Mouse (Mus musculus) MEL (cell line): ENCODE measurements around the gene Fam166b.
A peak's percentile ranks its signal among the peaks of the same experiment; 100 is the strongest.

ENCODE experiments used
- CTCF ChIP-seq, 3 experiments: IDR thresholded peaks in 2 of 3; conservative IDR thresholded peaks in 1 of 3; 2 replicates each; pipeline ENCODE4 v1.5.1; 2011 to 2012; ENCODE audit warnings: low read length in 3 of 3, low read depth in 2 of 3, mild to moderate bottlenecking in 2 of 3, improper control_type of control experiment in 1 of 3, inconsistent platforms in 1 of 3, mixed read lengths in 1 of 3, moderate library complexity in 1 of 3; ENCODE audit not compliant: control insufficient read depth in 1 of 3, insufficient read depth in 1 of 3, poor library complexity in 1 of 3, severe bottlenecking in 1 of 3
- HCFC1 ChIP-seq: IDR thresholded peaks from 2 replicates; pipeline ENCODE4 v1.6.1; 2012; ENCODE audit warnings: low read depth, mild to moderate bottlenecking, inconsistent platforms, low read length, improper control_type of control experiment, moderate library complexity
- KAT2A ChIP-seq: conservative IDR thresholded peaks from 2 replicates; pipeline ENCODE4 v1.6.1; 2012; ENCODE audit warnings: low read depth, low read length, improper control_type of control experiment, inconsistent platforms
- MAFK ChIP-seq: IDR thresholded peaks from 2 replicates; pipeline ENCODE4 v1.6.1; 2011; ENCODE audit warnings: low read depth, mild to moderate bottlenecking, low read length, improper control_type of control experiment, borderline replicate concordance
- MAX ChIP-seq: IDR thresholded peaks from 2 replicates; pipeline ENCODE4 v1.6.1; 2011; ENCODE audit warnings: low read length, improper control_type of control experiment
- NRF1 ChIP-seq: IDR thresholded peaks from 2 replicates; pipeline ENCODE4 v1.6.1; 2014; ENCODE audit warnings: low read depth, mild to moderate bottlenecking, inconsistent platforms, low read length, improper control_type of control experiment, moderate library complexity; ENCODE audit not compliant: poor library complexity, insufficient read depth, severe bottlenecking
- POLR2A ChIP-seq, 2 experiments: IDR thresholded peaks; 2 replicates each; pipeline ENCODE4 v1.6.1; 2011 to 2012; ENCODE audit warnings: low read length in 2 of 2, mild to moderate bottlenecking in 2 of 2, control low read depth in 1 of 2, improper control_type of control experiment in 1 of 2, low read depth in 1 of 2, moderate library complexity in 1 of 2; ENCODE audit not compliant: control insufficient read depth in 1 of 2, insufficient read depth in 1 of 2, poor library complexity in 1 of 2
- SIN3A ChIP-seq: IDR thresholded peaks from 2 replicates; pipeline ENCODE4 v1.6.1; 2012; ENCODE audit warnings: low read length, improper control_type of control experiment, inconsistent platforms
- ZKSCAN1 ChIP-seq: IDR thresholded peaks from 2 replicates; pipeline ENCODE4 v1.6.1; 2012; ENCODE audit warnings: low read depth, mild to moderate bottlenecking, inconsistent platforms, low read length, improper control_type of control experiment, moderate library complexity

- no peak for TF ChIP-seq MAFK
- peak in 2 of 3 experiments; percentile 4 to 5; a peak in 2 of 6 replicates for TF ChIP-seq CTCF (IDR thresholded peaks at IDR 0.05 in 2 of 3, conservative IDR thresholded peaks at IDR 0.05 in 1 of 3; ENCODE audit: control insufficient read depth in 1 of 3, insufficient read depth in 1 of 3, low read depth in 2 of 3, low read length in 3 of 3, poor library complexity in 1 of 3, severe bottlenecking in 1 of 3)
- TF ChIP-seq HCFC1 = no peak
- no peak for TF ChIP-seq MAX
- TF ChIP-seq ZKSCAN1 = no peak
- TF ChIP-seq NRF1 = no peak
- no peak for TF ChIP-seq POLR2A (IDR thresholded peaks at IDR 0.05; ENCODE audit: control insufficient read depth in 1 of 2, insufficient read depth in 1 of 2, low read depth in 1 of 2, low read length in 2 of 2, poor library complexity in 1 of 2)
- TF ChIP-seq SIN3A = no peak
- no peak for TF ChIP-seq KAT2A
Measured at GRCm38 (mm10) chr4:43406162-43406971, 22.6 kb downstream of the Fam166b start.
